Mouse (Mus musculus) kidney, postnatal 10 days (tissue): ENCODE measurements around the gene Kif26a.

Source experiments
- DNase-seq: peaks from one replicate; pipeline ENCODE4 v3.0.0; 2021; ENCODE audit warnings: mixed read lengths

Kif26a gene

DNA sequence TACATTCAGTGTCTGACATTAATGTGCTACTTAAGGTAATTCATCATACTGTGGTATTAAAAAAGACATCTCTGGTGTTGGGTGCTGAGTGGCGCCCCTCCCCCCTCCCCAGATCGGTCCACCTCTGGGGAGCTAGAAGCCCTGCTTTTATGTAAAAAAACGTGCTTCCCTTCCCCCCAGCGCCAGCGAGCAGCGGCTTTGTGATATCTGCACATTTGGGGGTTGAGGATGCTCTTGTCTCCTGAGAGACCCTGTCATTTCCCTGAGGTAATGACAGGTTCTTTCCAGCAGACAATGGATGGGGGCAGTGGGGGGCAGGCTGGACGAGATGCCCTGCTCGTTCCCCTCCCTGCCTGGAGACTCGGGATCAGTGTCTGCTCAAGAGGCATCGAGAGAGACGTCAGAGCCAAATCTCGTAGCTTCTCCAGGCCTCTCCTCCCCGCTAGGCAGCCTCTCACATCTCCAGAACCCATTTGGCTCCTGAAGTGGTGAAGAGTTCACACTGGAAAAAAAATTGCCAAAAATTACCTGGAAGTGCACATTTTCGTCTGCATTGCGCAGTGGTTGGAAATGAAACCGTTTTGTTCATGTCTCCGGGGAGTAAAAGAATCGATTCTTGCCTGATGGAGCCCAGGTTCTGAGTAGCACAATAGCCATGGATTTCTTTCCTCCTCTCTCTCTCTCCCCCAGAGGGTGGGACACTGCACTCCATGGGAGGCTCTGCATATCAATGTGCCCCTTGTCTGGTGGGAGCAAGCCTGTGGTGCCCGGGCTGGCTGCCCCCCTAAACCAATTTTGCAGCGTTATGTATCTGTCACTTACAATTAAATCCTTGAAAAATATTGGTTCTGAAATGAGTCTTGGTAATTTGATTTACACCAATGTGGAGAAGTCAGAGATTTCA is 24.9 kb downstream of the Kif26a start:
- DNase-seq, result no peak

GRCm38 (mm10) chr12:112171657-112172056 is 25.6 kb downstream of the Kif26a start:
- DNase-seq, result no peak

DNA sequence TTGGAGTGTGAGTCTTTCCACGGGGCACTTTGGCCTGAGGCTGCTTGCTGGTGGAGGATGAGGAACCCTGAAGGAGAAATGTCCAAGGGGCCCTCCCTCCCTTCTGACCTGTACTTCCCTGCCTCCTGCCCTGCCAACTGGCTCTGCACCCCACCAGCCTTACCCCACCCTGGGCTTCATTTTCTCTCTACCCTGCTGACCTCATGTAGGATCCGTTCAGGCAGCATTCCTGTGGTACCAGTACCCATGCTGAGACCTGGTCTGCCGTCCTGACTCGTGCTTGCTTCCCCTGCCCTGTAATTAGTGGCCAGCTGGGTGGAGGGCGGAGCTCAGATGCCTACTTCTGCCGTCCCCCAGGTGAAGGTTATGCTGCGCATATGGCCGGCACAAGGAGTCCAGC is 26.2 kb downstream of the Kif26a start:
- DNase-seq, result no peak

- no peak for DNase-seq
Observed at GRCm38 (mm10) chr12:112177679-112178078, 31.7 kb downstream of the Kif26a start.

GRCm38 (mm10) chr12:112179687-112180086 is 33.7 kb downstream of the Kif26a start:
- peak; percentile 57 for DNase-seq

DNA sequence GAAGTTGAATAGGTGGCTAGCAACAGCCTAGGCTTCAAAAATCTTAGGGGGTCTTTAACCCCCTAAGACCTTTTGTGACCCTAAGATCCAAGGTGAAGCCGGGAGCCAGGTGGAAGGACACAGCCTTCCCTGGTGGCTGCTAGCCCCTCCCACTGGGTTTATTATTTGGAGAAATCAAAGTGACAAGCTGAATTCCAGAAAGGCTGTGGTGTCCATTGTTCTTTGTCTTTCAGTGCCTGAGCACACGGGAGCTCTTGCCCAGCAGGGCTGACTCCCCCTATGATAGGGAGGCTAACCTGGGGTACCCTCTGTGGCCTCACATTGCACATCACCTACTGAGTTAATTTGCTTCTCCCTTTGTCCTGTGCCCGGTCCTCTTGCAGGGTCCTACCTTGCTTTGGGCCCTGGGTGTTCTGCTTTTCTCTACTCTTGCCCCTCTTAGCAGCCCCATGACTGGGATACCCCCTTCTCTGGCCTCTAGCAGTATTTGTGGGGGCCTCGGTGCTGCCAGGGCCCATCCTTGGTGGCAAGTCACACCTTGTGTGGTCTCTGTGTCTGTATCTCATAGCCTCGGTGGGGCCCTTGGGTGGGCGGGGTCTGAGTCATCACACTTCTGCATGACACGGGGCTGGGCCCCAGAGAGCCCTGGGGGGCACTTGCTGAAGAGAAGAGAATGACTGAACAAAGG is 36.1 kb downstream of the Kif26a start:
- DNase-seq, result no peak

- DNase-seq, result peak; percentile 44
Observed at GRCm38 (mm10) chr12:112182609-112182955, 36.6 kb downstream of the Kif26a start.

DNA sequence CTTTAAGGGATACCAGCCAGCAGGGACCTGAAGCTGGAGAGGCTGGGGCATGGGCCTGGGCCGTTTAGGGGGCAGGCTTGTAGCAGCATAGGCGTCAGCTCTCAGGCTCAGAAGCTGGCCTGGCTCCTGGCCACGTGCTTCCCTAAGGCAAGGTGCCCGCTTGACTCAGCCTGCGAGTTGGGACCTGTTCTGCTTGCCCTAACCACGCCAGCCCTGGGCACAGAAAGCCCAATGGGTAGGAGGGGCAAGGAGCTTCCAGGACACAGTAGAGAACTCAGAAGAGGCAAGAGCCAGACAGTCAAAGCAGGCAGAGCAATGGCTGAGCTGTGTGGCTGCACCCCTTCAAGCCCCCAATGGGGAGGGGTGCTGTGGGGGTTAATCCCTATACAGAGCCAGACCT is 37.7 kb downstream of the Kif26a start:
- peak; percentile 72 for DNase-seq

GRCm38 (mm10) chr12:112184390-112184789 is 38.4 kb downstream of the Kif26a start:
- DNase-seq, result peak; percentile 84

GRCm38 (mm10) chr12:112186899-112187298 is 40.9 kb downstream of the Kif26a start:
- DNase-seq, result no peak

DNA sequence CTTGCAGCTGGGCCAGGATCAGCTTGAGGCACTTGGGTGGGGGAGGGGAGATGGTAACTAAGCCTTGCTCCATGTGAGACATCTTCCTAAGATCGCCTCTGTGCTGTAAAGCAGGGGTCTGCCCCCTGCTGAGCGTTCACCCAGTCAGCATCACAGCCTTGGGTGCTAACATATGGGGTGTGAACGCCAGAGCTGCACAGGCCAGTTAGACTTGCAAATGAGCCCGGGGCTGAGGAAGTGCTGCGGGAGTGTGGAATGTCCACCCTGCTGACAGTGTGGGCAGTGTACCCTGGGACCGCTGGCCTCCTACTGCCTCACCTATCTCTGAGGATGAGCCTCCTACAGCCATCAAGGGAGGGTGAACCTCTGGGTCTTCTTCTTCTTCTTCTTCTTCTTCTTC is 45.7 kb downstream of the Kif26a start:
- DNase-seq, result no peak

DNA sequence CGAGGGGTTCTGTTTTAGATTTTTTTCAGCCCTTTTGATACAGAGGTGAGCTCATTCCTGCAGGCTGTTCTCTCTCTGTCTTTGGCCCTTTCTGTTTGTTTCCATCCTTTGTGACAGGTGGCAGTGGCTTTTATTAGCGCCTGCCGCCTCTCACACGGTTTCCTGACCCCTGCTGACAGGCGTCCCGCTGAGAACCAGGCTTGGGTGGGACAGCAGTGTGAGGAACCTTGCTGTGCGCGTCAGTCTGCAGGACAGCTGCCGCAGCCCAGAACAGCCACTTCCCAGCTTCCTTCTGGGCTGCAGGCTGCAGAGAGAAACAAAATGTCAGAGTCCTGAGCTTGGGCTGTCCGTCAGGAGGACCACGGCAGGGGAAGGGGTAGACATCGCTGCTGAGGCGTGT is 49.0 kb downstream of the Kif26a start:
- DNase-seq, result no peak

- DNase-seq, result no peak
Observed at GRCm38 (mm10) chr12:112196562-112196961, 50.6 kb downstream of the Kif26a start.

DNA sequence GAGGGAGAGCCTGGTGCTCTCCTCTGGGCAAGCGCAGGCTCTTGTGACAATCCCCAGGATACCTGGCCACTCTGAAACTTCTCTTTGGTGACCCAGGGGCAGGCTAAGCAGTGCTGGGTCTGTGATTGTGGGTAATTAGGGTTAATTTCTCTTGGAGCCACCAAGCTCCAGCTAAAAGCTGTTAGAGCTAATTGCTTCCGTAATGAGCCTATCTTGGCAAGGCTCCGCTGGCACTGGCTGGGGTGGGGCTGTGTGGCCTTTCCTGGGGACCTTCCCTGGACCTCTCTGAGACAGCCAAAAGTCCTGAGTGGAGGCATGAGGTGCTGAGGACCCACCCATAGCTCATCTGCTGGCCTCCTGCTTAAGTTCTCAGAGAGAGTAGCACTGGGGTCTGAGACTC is 53.4 kb downstream of the Kif26a start:
- DNase-seq, result no peak

- DNase-seq, result no peak
Observed at GRCm38 (mm10) chr12:112200045-112200444, 54.0 kb downstream of the Kif26a start.

DNA sequence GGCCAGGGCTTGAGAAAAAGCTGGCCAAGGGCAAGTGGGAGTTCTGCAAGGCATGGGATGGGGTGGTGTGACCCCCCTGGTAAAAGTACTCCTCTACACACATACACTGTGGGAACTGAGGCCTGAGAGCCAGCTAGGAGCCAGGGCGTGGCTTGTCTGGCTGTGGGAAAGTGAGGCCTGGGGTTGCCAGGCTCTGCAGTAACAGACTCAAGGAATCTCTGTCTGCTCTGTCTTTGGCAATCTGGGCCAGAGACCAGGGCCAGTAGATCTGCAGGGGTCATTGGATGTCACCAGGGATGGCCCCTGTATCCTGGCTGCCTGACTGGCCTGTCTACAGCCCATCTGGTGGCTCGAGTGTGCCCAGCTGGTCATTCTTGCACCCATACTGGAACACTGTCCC is 61.2 kb downstream of the Kif26a start:
- no peak for DNase-seq

DNA sequence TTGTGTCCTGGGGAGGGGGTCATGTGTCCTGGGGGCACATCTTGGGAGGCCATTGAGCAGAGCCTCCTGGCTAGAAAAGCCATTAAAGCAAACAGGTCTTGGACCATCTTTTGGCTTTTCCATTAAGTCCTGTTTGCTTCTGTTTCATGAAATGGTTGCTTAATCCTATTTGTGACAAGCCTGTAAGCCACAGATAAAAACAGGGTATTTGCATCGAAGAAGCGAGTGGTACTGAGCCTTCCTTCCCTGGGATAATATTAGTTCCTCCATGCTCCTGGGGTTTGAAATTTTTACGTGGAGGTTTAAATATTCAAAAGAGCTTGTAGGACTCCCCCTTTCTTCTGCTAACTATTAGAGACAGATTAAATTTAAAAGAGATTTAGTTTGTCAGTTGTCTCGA is 61.7 kb downstream of the Kif26a start:
- no peak for DNase-seq

DNA sequence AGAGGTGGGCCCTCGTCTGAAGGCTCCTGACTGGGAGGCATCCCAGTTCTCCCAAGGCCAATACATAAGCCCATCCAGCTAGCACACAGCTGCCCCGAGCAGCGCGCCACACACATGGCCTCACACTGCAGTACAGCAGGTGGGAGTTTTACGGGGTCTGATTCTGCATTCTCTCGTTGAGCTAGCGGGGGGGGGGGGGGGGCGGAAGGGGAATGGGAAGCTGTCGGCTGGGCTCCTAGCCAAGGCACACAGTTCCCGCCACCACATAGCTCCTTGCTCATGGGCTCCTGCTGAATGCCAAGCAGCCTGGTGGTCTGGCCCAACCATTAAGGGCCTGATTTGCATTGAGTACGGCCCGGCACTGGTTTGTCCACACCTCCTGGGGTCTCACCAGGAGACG is 64.6 kb downstream of the Kif26a start:
- DNase-seq, result no peak

DNA sequence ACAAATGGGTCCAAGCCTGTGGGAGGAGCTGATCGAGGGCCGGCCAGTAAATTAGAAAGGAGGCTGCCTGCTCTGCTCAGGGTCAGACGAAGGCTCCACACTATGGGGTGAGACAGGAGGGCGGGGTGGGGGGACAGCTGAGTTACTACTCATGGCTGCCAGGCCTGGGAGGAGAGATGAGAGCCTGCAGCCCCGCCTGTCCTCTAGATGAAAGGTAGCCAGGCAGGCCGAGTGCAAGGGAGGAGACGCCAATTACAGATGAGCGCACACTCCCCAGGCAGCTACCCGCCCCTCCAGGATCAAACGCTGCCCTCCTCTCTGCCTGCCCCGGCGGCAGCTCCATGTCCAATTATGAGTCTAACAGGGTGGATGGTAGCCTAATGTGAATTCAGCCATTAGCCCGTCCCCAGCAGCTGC is 68.4 kb downstream of the Kif26a start:
- no peak for DNase-seq

DNA sequence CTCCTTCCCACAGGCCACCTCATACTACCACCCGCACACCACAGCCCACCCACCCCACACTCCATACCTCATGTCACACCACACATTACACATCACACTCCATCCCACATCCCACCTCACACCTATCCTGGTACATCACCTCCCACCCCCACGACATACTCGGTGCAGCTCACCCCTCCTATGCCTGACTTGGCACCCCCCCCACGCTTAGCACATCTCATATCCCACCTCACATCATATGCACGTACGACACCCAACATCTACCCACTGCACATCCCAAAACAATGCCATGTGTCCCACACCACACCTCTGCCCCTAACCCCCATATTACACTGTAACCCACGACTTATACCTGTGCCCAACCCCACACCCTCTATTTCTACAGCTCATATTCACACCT is 69.5 kb downstream of the Kif26a start:
- DNase-seq, result no peak

GRCm38 (mm10) chr12:112217021-112217420 is 71.0 kb downstream of the Kif26a start:
- no peak for DNase-seq

GRCm38 (mm10) chr12:112217681-112218080 is 71.7 kb downstream of the Kif26a start:
- DNase-seq, result peak; percentile 63

GRCm38 (mm10) chr12:112221290-112221689 is 75.3 kb downstream of the Kif26a start:
- no peak for DNase-seq

GRCm38 (mm10) chr12:112221754-112222439 is 75.9 kb downstream of the Kif26a start:
- DNase-seq, result no peak
